Mouse (Mus musculus): ENCODE results near the gene Ifna7.

The Ifna7 gene

DNA sequence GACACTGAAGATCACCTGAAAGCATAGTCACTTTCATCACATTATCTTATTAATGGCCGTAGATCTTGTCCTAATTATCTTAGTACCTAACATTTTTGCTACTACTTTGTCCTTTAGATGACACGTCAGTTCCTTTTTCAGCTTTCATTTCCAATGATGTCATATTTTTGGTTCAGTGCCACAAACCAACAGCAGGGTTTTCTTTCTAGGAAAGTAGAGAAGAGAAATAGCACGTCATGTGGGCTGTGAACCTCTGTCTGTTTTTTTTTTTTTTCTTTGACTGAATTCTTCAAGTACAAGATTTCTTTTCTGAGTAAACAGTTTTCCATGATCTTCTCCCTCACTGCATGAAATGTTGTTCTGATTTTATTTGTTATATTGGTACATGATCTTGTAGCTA lies 24.0 kb downstream of the Ifna7 start:
- no peak for DNase-seq (ENCODE audit: low read depth, low spot score)

DNA sequence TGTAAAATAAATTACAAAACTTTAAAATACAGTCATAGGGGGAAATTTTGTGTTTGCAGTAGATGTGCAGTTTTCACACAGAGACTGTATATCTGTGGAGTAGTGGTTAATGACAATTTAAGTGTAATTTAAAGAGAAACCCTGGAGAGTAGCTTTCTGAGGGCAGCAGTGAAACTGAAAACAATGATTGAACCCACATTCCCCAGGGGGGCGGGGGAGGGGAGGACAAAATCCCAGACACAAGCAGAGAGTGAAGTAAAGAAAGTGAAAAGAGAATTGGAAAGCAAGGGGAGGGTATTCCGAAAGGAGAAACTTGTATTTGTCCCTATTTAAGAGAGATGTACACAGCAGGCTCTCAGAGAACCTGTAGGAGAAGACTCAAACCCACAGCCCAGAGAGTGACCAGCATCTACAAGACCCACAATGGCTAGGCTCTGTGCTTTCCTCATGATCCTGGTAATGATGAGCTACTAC lies 25.4 kb downstream of the Ifna7 start, which contains the start of gene Ifna4:
Gene Ifna4, plus strand, starts transcription at position 424 of the 474 bp plus-strand sequence.
- no peak for DNase-seq (ENCODE audit: low read depth, low spot score)

DNA sequence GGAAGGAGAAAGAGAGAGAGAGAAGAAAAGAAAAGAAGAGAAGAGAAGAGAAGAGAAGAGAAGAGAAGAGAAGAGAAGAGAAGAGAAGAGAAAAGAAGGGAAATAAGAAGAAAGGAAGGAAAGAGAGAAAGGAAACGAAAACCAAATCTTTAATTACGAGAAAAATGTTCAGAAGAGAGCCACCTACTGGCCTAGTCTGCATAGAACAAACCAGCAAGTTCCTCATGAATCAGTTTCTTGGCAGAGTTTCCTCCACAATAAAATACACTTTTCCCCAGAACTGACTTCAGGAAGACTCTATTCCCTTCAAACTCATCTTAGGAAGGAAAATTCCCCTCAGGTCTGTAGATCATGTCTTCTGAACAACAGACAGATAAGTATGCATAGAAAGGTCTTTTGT lies 29.3 kb downstream of the Ifna7 start:
- DNase-seq (ENCODE audit: low read depth, low spot score): no peak

DNA sequence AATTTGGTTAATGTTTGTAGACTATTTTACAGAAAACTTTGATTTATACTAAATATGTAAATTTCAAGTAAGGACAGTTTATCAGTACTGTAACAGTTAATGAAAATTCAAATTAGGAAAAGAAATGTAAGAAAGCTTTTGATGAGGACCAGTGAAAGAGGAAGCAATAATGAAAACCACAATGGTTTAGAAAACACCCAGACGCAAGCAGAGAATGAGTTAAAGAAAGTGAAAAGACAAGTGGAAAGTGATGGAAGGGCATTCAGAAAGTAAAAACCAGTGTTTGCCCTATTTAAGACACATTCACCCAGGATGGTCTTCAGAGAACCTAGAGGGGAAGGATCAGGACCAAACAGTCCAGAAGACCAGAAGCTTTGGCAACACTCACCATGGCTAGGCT lies 33.7 kb downstream of the Ifna7 start, which contains the start of gene Ifna1:
Gene Ifna1, plus strand, starts transcription at position 390 of the 400 bp plus-strand sequence.
- no peak for DNase-seq (ENCODE audit: low read depth, low spot score)

- DNase-seq (ENCODE audit: low read depth, low spot score): no peak
These were observed 35.2 kb downstream of the Ifna7 start for GRCm38 (mm10) chr4:88851026-88851763.

DNA sequence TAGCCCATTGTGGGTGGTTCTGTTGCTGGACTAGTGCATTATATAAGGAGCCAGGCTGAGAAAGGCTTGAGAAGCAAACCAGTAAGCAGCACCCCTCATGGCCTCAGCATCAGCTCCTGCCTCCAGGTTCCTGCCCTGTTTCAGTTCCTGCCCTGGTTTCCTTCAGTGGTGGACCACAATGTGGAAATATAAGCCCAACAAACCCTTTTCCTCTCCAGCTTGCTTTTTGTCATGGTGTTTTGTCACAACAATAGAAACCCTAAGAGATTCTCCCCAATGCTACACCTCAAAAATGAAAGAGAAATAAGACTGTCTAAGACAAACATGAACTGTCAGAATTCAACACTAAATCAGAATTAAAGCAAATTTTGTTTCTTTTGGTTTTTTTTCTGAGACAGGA lies 43.2 kb downstream of the Ifna7 start:
- no peak for DNase-seq (ENCODE audit: low read depth, low spot score)

GRCm38 (mm10) chr4:88863309-88863708 lies 47.3 kb downstream of the Ifna7 start:
- peak; percentile 75 for DNase-seq (ENCODE audit: low read depth, low spot score)

DNA sequence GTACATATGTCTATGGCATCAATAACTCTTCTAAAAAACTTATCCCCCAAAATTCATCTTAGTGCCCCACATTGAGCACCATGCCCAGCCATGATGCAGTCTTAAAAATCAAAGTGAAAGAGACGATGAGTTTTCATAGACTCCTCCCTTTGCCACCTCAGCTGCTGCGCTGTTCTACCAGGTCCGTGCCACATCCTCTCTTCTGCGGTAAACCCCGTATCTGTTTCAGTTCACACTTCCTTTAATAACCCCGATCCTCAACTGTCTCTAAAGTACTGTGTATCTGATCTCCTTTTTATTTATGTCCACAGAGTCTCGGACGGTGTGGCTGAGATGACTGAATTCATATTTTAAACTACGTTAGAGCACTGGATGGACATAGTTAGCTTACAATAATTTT lies 48.6 kb downstream of the Ifna7 start:
- no peak for DNase-seq (ENCODE audit: low read depth, low spot score)

- DNase-seq (ENCODE audit: low read depth, low spot score): no peak
These were observed 49.1 kb downstream of the Ifna7 start for GRCm38 (mm10) chr4:88865011-88865569.
